Mouse (Mus musculus) midbrain, embryonic 15.5 days (tissue): ENCODE measurements around the gene Ncaph2. TPM values are rescaled to one million over a fixed set of nuclear protein-coding genes. Genes with fewer than 3 reads are reported as not detected.

Experiments
- ATAC-seq: fragments of 200-750 bp; cut with Nextera tagmentation; replicated peaks from 2 replicates; pipeline ENCODE4 v1.8.0; 2017; ENCODE audit warnings: moderate TSS enrichment
- H3K27ac ChIP-seq: fragments of 300-500 bp; sonication (generic); 2 replicates; pipeline ENCODE4 v1.5.1; 2015; ENCODE audit warnings: mild to moderate bottlenecking, inconsistent platforms
- H3K27me3 ChIP-seq: fragments of 300-500 bp; sonication (generic); replicated peaks from 2 replicates; pipeline ENCODE4 v1.6.1; 2015; ENCODE audit warnings: inconsistent platforms
- H3K36me3 ChIP-seq: fragments of 300-500 bp; sonication (generic); replicated peaks from 2 replicates; pipeline ENCODE4 v1.6.1; 2015; ENCODE audit warnings: inconsistent platforms
- H3K4me1 ChIP-seq: fragments of 300-500 bp; sonication (generic); 2 replicates; pipeline ENCODE4 v1.6.1; 2015; ENCODE audit warnings: inconsistent platforms
- H3K4me2 ChIP-seq: fragments of 300-500 bp; sonication (generic); 2 replicates; pipeline ENCODE4 v1.6.1; 2015; ENCODE audit warnings: inconsistent platforms, mild to moderate bottlenecking, moderate library complexity
- H3K4me3 ChIP-seq: fragments of 300-500 bp; sonication (generic); 2 replicates; pipeline ENCODE4 v1.5.1; 2015; ENCODE audit warnings: mild to moderate bottlenecking, inconsistent platforms
- H3K9ac ChIP-seq: fragments of 300-500 bp; sonication (generic); 2 replicates; pipeline ENCODE4 v1.6.1; 2015; ENCODE audit warnings: mild to moderate bottlenecking, inconsistent platforms
- H3K9me3 ChIP-seq: fragments of 300-500 bp; sonication (generic); 2 replicates; pipeline ENCODE4 v1.6.1; 2016; ENCODE audit warnings: inconsistent platforms
- WGBS: fragments of 180-500 bp; shearing (Covaris S2); methylation state at CpG from one replicate; pipeline ENCODE4 v1.1.7; 2015; ENCODE audit warnings: mixed read lengths; 5-methylcytosine and 5-hydroxymethylcytosine counted together
- polyA plus RNA-seq: library from polyadenylated mRNA; unstranded; fragments of >200 nt; fragmentation: Nextera tagmentation; extraction: Ambion mirVana; gene quantifications from 2 replicates; pipeline ENCODE4 v1.2.1, GENCODE M21; 2015

The Ncaph2 gene
- polyA plus RNA-seq, 1 experiment from 2014 or later = 121 TPM

GRCm38 (mm10) chr15:89352054-89352453 lies 3.5 kb upstream of the Ncaph2 start:
- ATAC-seq = no peak
- H3K9ac ChIP-seq = no peak overlapping the region
- WGBS = 96% methylated on average over 14 of the region's 14 CpGs
- no peaks in the 10 kb centered on the region for H3K27me3 ChIP-seq
- no peak overlapping the region for H3K4me3 ChIP-seq
- no peak overlapping the region for H3K4me2 ChIP-seq
- no peaks in the 10 kb centered on the region for H3K9me3 ChIP-seq
- H3K4me1 ChIP-seq = peaks cover 19% of the 10 kb centered on the region
- peaks cover 21% of the 10 kb centered on the region for H3K36me3 ChIP-seq
- H3K27ac ChIP-seq = no peak overlapping the region

DNA sequence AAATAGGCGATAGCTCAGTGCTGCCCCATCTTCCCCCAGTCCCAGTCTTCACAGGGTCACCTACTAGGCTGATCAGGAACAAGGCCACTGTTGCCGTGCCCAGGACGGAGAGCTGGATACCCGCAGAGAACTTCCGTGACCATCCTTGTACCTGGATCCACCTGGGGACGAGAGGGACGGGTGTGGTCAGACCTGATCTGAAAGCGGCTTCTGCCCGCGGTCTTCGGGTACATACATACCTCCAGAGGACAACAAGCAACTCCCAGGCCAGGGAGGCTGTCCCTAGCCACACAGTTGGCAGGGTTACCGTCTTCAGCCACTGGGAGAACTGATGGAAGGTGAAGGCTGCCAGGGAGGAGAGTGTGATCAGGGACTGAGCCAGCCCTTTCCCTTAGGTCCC lies 2.7 kb upstream of the Ncaph2 start:
- 97% methylated on average over 12 of the region's 12 CpGs for WGBS
- H3K4me1 ChIP-seq = peaks cover 26% of the 10 kb centered on the region

GRCm38 (mm10) chr15:89353837-89354236 lies 1.7 kb upstream of the Ncaph2 start:
- no peak overlapping the region for H3K4me2 ChIP-seq
- no peaks in the 10 kb centered on the region for H3K27me3 ChIP-seq
- peaks cover 36% of the 10 kb centered on the region for H3K4me1 ChIP-seq
- ATAC-seq = no peak
- H3K36me3 ChIP-seq = peaks cover 21% of the 10 kb centered on the region
- H3K9ac ChIP-seq = no peak overlapping the region
- 96% methylated on average over 16 of the region's 16 CpGs for WGBS
- no peaks in the 10 kb centered on the region for H3K9me3 ChIP-seq
- no peak overlapping the region for H3K27ac ChIP-seq
- H3K4me3 ChIP-seq = 0 out of 2 replicates have a peak overlapping the region, but pooled peaks have one; percentile 86

More for the DNA sequence above, 2.7 kb upstream of the Ncaph2 start:
- no peaks in the 10 kb centered on the region for H3K9me3 ChIP-seq
- peaks cover 21% of the 10 kb centered on the region for H3K36me3 ChIP-seq
- no peak overlapping the region for H3K27ac ChIP-seq
- H3K27me3 ChIP-seq = no peaks in the 10 kb centered on the region
- no peak overlapping the region for H3K4me3 ChIP-seq
- H3K9ac ChIP-seq = no peak overlapping the region
- ATAC-seq = no peak
- H3K4me2 ChIP-seq = no peak overlapping the region

GRCm38 (mm10) chr15:89354455-89354854 lies 1.1 kb upstream of the Ncaph2 start:
- 86% methylated on average over 7 of the region's 7 CpGs for WGBS
- Histone ChIP-seq H3K27me3 (no peaks in the 10 kb centered on the region), H3K36me3 (peaks cover 21% of the 10 kb centered on the region), H3K4me2 (peak overlapping the region; percentile 85), H3K4me1 (peaks cover 40% of the 10 kb centered on the region), H3K27ac (no peak overlapping the region), H3K9ac (peak overlapping the region; percentile 79), H3K4me3 (peak overlapping the region; percentile 86), H3K9me3 (no peaks in the 10 kb centered on the region)
- 0 out of 2 replicates have a peak, but pooled peaks have one; percentile 10 for ATAC-seq

DNA sequence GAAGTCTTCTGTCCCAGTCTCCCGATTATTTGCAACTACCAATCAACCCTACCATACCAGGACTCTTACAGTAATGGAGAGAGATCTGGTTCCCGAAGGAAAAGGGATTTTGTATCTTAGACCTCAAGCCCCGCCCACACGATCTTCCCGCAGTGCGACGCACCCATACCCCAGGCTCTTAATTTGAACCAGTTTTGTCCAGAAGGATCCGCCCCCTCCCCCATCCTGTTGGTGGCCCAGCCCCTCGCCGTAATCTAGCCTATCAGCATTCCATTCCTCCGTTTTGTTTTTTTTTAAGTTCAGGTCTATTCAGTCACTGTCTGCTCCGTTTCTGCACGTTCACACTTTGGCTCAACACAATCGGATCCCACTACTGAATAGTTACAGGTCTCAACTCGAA lies 853 bp downstream of the Ncaph2 start:
- Histone ChIP-seq H3K4me3 (peak overlapping the region; percentile 86), H3K9me3 (no peaks in the 10 kb centered on the region), H3K36me3 (peaks cover 17% of the 10 kb centered on the region), H3K4me1 (peaks cover 40% of the 10 kb centered on the region), H3K4me2 (peak overlapping the region; percentile 85), H3K27me3 (no peaks in the 10 kb centered on the region), H3K9ac (peak overlapping the region; percentile 79), H3K27ac (peak overlapping the region; percentile 80)
- under 1% methylated on average over 15 of the region's 15 CpGs for WGBS
- peak; percentile 31; the same call in 1 of the 2 replicates for ATAC-seq

DNA sequence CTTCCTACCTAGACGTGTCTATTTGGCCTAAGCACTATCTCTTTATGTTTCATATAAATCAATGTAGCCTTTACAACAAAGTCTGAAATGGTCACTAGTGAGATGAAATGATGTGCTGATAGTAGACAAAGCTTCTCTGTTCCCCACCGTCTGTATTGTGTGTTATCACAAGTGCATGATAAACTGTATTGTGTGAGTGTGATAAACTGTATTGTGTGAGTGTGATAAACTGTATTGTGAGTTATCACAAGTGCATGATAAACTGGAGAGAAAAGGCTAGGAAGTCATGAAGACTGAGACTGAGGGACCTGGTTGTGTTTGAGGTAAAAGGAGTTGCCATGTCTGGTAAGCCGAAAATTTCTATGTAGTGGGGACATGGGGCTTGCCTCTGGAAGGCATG lies 3.3 kb downstream of the Ncaph2 start:
- H3K27me3 ChIP-seq = no peaks in the 10 kb centered on the region
- WGBS = 91% methylated on average over 3 of the region's 3 CpGs
- H3K27ac ChIP-seq = no peak overlapping the region
- no peak overlapping the region for H3K4me2 ChIP-seq
- H3K9ac ChIP-seq = no peak overlapping the region
- peaks cover 40% of the 10 kb centered on the region for H3K4me1 ChIP-seq
- ATAC-seq = no peak
- H3K36me3 ChIP-seq = peaks cover 13% of the 10 kb centered on the region; the same call in 1 of the 2 replicates
- H3K9me3 ChIP-seq = no peaks in the 10 kb centered on the region
- H3K4me3 ChIP-seq = no peak overlapping the region

GRCm38 (mm10) chr15:89363051-89363450 lies 7.5 kb downstream of the Ncaph2 start:
- Histone ChIP-seq H3K27me3 (no peaks in the 10 kb centered on the region), H3K4me2 (no peak overlapping the region), H3K4me1 (peaks cover 12% of the 10 kb centered on the region; the same call in 1 of the 2 replicates), H3K4me3 (no peak overlapping the region), H3K9ac (no peak overlapping the region), H3K36me3 (peaks cover 54% of the 10 kb centered on the region), H3K27ac (no peak overlapping the region), H3K9me3 (no peaks in the 10 kb centered on the region)
- no peak for ATAC-seq
- WGBS = 93% methylated on average over 7 of the region's 7 CpGs

GRCm38 (mm10) chr15:89365141-89365551 lies 9.6 kb downstream of the Ncaph2 start:
- Histone ChIP-seq H3K4me1 (no peaks in the 10 kb centered on the region), H3K9me3 (no peaks in the 10 kb centered on the region), H3K9ac (no peak overlapping the region), H3K27ac (no peak overlapping the region), H3K36me3 (peaks cover 72% of the 10 kb centered on the region), H3K4me3 (no peak overlapping the region), H3K4me2 (no peak overlapping the region), H3K27me3 (no peaks in the 10 kb centered on the region)
- ATAC-seq = no peak
- 95% methylated on average over 4 of the region's 4 CpGs for WGBS

DNA sequence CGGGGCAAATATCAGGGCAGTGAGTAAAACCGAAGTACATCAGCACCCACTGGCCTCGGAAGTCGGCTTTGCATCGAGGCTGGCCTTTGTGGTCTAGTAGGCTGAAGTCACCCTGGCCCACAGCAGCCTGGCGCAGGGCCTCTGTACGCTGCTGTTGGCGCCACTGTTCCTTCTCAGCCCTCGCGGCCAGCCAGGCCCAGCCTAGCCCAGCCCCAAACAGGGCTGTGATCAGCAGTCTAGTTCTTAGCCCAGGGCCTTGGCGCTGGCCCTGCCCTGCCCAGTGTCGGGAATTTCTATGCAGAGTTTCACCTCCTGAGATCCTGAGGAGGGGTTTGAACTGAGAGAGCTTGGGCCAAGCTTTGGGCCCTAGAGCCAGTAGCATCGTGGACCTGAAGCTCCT lies 16.5 kb downstream of the Ncaph2 start:
- Histone ChIP-seq H3K9me3 (no peaks in the 10 kb centered on the region), H3K27ac (no peak overlapping the region), H3K4me1 (peaks cover 17% of the 10 kb centered on the region), H3K36me3 (peaks cover 48% of the 10 kb centered on the region), H3K27me3 (peaks cover 12% of the 10 kb centered on the region), H3K4me2 (no peak overlapping the region), H3K4me3 (no peak overlapping the region), H3K9ac (no peak overlapping the region)
- whole genome bisulfite sequencing = 86% methylated on average over 13 of the region's 13 CpGs
- ATAC-seq = no peak

DNA sequence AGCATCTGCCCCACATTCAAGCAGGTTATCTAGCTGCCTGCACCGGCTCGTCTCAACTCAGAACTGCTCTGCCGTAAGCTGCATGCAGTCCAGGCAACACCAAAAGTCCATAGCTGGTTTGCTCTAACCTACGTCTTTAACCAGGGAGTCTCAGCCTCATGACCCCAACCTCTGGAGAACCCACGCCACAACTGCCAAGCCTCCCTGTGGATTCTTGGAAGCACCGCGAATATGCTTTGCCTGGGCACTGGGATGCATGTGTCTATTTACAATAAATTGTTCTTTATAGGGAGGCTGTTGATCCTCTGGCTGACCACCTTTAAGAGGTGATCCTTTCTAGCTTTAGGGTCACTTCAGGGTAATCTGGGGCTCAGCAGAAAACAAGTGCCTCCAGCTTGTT lies 17.0 kb downstream of the Ncaph2 start:
- Histone ChIP-seq H3K4me2 (peak overlapping the region; percentile 85), H3K9ac (no peak overlapping the region; the same call in 1 of the 2 replicates), H3K4me1 (peaks cover 17% of the 10 kb centered on the region), H3K9me3 (no peaks in the 10 kb centered on the region), H3K27ac (no peak overlapping the region), H3K27me3 (peaks cover 17% of the 10 kb centered on the region), H3K36me3 (peaks cover 44% of the 10 kb centered on the region), H3K4me3 (peak overlapping the region; percentile 88)
- WGBS = 88% methylated on average over 7 of the region's 7 CpGs
- ATAC-seq = no peak

- Histone ChIP-seq H3K9ac (peak overlapping the region; percentile 85), H3K4me2 (peak overlapping the region; percentile 85), H3K36me3 (peaks cover 37% of the 10 kb centered on the region), H3K4me3 (peak overlapping the region; percentile 88), H3K4me1 (peaks cover 20% of the 10 kb centered on the region), H3K9me3 (no peaks in the 10 kb centered on the region), H3K27me3 (peaks cover 24% of the 10 kb centered on the region), H3K27ac (peak overlapping the region; percentile 95)
- WGBS = 1% methylated on average over 35 of the region's 35 CpGs
- ATAC-seq = peak; percentile 80
Observed at GRCm38 (mm10) chr15:89373027-89373761, 17.7 kb downstream of the Ncaph2 start.

DNA sequence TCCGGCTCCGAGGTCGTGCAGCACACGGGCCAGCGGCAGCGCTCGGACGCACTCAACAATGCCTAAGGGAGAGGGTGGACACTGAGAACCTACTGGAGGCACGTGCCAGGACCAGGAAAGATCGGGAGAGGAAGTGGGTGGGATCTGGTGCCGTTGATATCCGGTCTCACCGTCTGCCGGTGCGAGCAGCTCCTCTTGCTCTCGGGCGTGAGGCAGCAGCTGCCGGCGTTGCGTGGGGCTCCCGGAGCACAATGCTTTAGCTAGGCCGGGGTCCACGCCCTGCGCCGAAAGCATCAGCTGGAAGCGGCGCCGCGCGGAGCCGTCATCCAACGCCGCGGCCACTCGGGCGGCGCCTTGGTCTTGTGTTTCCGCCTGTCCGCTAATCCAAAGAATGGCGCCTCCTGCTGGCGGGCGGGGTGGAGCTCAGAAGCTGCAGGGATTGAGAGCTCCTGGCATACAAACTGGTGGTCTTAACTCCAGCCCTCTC lies 18.3 kb downstream of the Ncaph2 start, which contains the start of gene Sco2:
TSS of gene Sco2 (minus strand) at position 85 of the 487 bp plus-strand sequence.
- peak; percentile 91 for ATAC-seq
- H3K9ac ChIP-seq = peak within 1 kb of the TSS; percentile 85
- H3K4me3 ChIP-seq = peak within 1 kb of the TSS; percentile 88
- H3K27me3 ChIP-seq = peaks cover 30% of the 10 kb centered on the region
- WGBS = under 1% methylated on average over 42 of the region's 42 CpGs
- H3K27ac ChIP-seq = peak within 1 kb of the TSS; percentile 95
- H3K9me3 ChIP-seq = no peaks in the 10 kb centered on the region
- H3K4me1 ChIP-seq = peaks cover 26% of the 10 kb centered on the region
- peaks cover 34% of the 10 kb centered on the region for H3K36me3 ChIP-seq
- H3K4me2 ChIP-seq = peak within 1 kb of the TSS; percentile 85
